Mouse (Mus musculus) forebrain, embryonic 10.5 days (tissue): ENCODE results near the gene Il1rl2. TPM values are rescaled to one million over a fixed set of nuclear protein-coding genes. Genes with fewer than 3 reads are reported as not detected.

Experiments used
- DNase-seq: peaks from one replicate; pipeline ENCODE4 v3.0.0-alpha.2; 2017; ENCODE audit warnings: low spot score; ENCODE audit errors: extremely low spot score
- H3K27ac ChIP-seq: fragments of 300-500 bp; sonication (generic); 2 replicates; pipeline ENCODE4 v1.5.1; 2016; ENCODE audit warnings: mild to moderate bottlenecking
- H3K27me3 ChIP-seq: fragments of 300-500 bp; sonication (generic); 2 replicates; pipeline ENCODE4 v1.6.1; 2016; ENCODE audit warnings: mild to moderate bottlenecking; ENCODE audit not compliant: poor library complexity, severe bottlenecking
- H3K36me3 ChIP-seq: fragments of 300-500 bp; sonication (generic); replicated peaks from 2 replicates; pipeline ENCODE4 v1.6.1; 2016; ENCODE audit warnings: mild to moderate bottlenecking, moderate library complexity
- H3K4me1 ChIP-seq: fragments of 300-500 bp; sonication (generic); 2 replicates; pipeline ENCODE4 v1.6.1; 2016
- H3K4me3 ChIP-seq: fragments of 300-500 bp; sonication (generic); 2 replicates; pipeline ENCODE4 v1.5.1; 2016; ENCODE audit warnings: mild to moderate bottlenecking, moderate library complexity
- H3K9me3 ChIP-seq: fragments of 300-500 bp; sonication (generic); 2 replicates; pipeline ENCODE4 v1.6.1; 2016; ENCODE audit warnings: mild to moderate bottlenecking, moderate library complexity
- WGBS: fragments of 180-500 bp; shearing (Covaris S2); methylation state at CpG from one replicate; pipeline ENCODE4 v1.1.7; 2016; 5-methylcytosine and 5-hydroxymethylcytosine counted together
- polyA plus RNA-seq: library from polyadenylated mRNA; unstranded; fragments of >200 nt; fragmentation: Nextera tagmentation; extraction: Ambion mirVana; gene quantifications from 2 replicates; pipeline ENCODE4 v1.2.1, GENCODE M21; 2016

Il1rl2 gene
- polyA plus RNA-seq = 0.75 and 1.1 TPM in 2 replicates

- Histone ChIP-seq H3K4me1 (peaks cover 21% of the 10 kb centered on the region), H3K4me3 (peak within 1 kb of the TSS; percentile 52), H3K9me3 (no peaks in the 10 kb centered on the region), H3K36me3 (no peaks in the 10 kb centered on the region), H3K27me3 (peaks cover 52% of the 10 kb centered on the region), H3K27ac (no peak within 1 kb of the TSS)
- no peak for DNase-seq
- 39% methylated on average over 6 of the region's 6 CpGs for WGBS
These were observed at the start of gene Il1rl2 for GRCm38 (mm10) chr1:40324457-40324856. Il1rl2 (plus strand) TSS chr1:40324610.

GRCm38 (mm10) chr1:40275285-40276013 lies 49.0 kb upstream of the Il1rl2 start:
- H3K4me3 ChIP-seq = no peak overlapping the region
- no peaks in the 10 kb centered on the region for H3K36me3 ChIP-seq
- H3K27me3 ChIP-seq = no peaks in the 10 kb centered on the region
- no peak overlapping the region for H3K27ac ChIP-seq
- no peaks in the 10 kb centered on the region for H3K9me3 ChIP-seq
- H3K4me1 ChIP-seq = no peaks in the 10 kb centered on the region
- DNase-seq = no peak
- WGBS = 85% methylated on average over 10 of the region's 10 CpGs

- no peak overlapping the region for H3K27ac ChIP-seq
- H3K9me3 ChIP-seq = no peaks in the 10 kb centered on the region
- H3K36me3 ChIP-seq = no peaks in the 10 kb centered on the region
- DNase-seq = no peak
- no peaks in the 10 kb centered on the region for H3K27me3 ChIP-seq
- H3K4me3 ChIP-seq = no peak overlapping the region
- H3K4me1 ChIP-seq = no peaks in the 10 kb centered on the region
- WGBS = 95% methylated on average over 4 of the region's 4 CpGs
These were observed 46.5 kb upstream of the Il1rl2 start for GRCm38 (mm10) chr1:40277944-40278343.

GRCm38 (mm10) chr1:40278720-40279119 lies 45.7 kb upstream of the Il1rl2 start:
- H3K36me3 ChIP-seq = no peaks in the 10 kb centered on the region

GRCm38 (mm10) chr1:40279182-40279743 lies 45.1 kb upstream of the Il1rl2 start:
- no peak for DNase-seq
- H3K27me3 ChIP-seq = no peaks in the 10 kb centered on the region
- no peaks in the 10 kb centered on the region for H3K4me1 ChIP-seq
- 89% methylated on average over 11 of the region's 11 CpGs for WGBS
- no peaks in the 10 kb centered on the region for H3K9me3 ChIP-seq
- H3K4me3 ChIP-seq = no peak overlapping the region
- H3K27ac ChIP-seq = no peak overlapping the region
- H3K36me3 ChIP-seq = no peaks in the 10 kb centered on the region

More at GRCm38 (mm10) chr1:40278720-40279119, 45.7 kb upstream of the Il1rl2 start:
- Histone ChIP-seq H3K27ac (no peak overlapping the region), H3K4me1 (no peaks in the 10 kb centered on the region), H3K9me3 (no peaks in the 10 kb centered on the region), H3K4me3 (no peak overlapping the region), H3K27me3 (no peaks in the 10 kb centered on the region)
- WGBS = 89% methylated on average over 2 of the region's 2 CpGs
- no peak for DNase-seq

- Histone ChIP-seq H3K9me3 (no peaks in the 10 kb centered on the region), H3K4me1 (no peaks in the 10 kb centered on the region), H3K36me3 (no peaks in the 10 kb centered on the region), H3K27me3 (no peaks in the 10 kb centered on the region), H3K4me3 (no peak overlapping the region), H3K27ac (no peak overlapping the region)
- 77% methylated on average over 4 of the region's 4 CpGs for WGBS
- no peak for DNase-seq
These were observed 42.5 kb upstream of the Il1rl2 start for GRCm38 (mm10) chr1:40281950-40282349.

- DNase-seq = no peak
- Histone ChIP-seq H3K27ac (no peak overlapping the region), H3K27me3 (no peaks in the 10 kb centered on the region), H3K4me1 (no peaks in the 10 kb centered on the region), H3K4me3 (no peak overlapping the region), H3K36me3 (no peaks in the 10 kb centered on the region), H3K9me3 (no peaks in the 10 kb centered on the region)
- 83% methylated on average over 3 of the region's 3 CpGs for WGBS
These were observed 42.0 kb upstream of the Il1rl2 start for GRCm38 (mm10) chr1:40282394-40282793.

- H3K4me3 ChIP-seq = no peak overlapping the region
- 83% methylated on average over 5 of the region's 5 CpGs for WGBS
- no peak for DNase-seq
- H3K27me3 ChIP-seq = no peaks in the 10 kb centered on the region
- H3K27ac ChIP-seq = no peak overlapping the region
- no peaks in the 10 kb centered on the region for H3K9me3 ChIP-seq
- no peaks in the 10 kb centered on the region for H3K4me1 ChIP-seq
- H3K36me3 ChIP-seq = no peaks in the 10 kb centered on the region
These were observed 40.4 kb upstream of the Il1rl2 start for GRCm38 (mm10) chr1:40283995-40284394.

GRCm38 (mm10) chr1:40290489-40291255 lies 33.7 kb upstream of the Il1rl2 start:
- no peaks in the 10 kb centered on the region for H3K4me1 ChIP-seq
- no peak overlapping the region for H3K4me3 ChIP-seq
- DNase-seq = no peak
- 75% methylated on average over 12 of the region's 12 CpGs for WGBS
- no peaks in the 10 kb centered on the region for H3K9me3 ChIP-seq
- H3K27ac ChIP-seq = no peak overlapping the region
- no peaks in the 10 kb centered on the region for H3K36me3 ChIP-seq
- no peaks in the 10 kb centered on the region for H3K27me3 ChIP-seq

- DNase-seq = no peak
- WGBS = 97% methylated on average over 2 of the region's 2 CpGs
These were observed 32.2 kb upstream of the Il1rl2 start for GRCm38 (mm10) chr1:40292231-40292630.

GRCm38 (mm10) chr1:40293891-40294290 lies 30.5 kb upstream of the Il1rl2 start:
- H3K4me1 ChIP-seq = no peaks in the 10 kb centered on the region
- H3K9me3 ChIP-seq = no peaks in the 10 kb centered on the region
- no peak overlapping the region for H3K4me3 ChIP-seq
- 94% methylated on average over 7 of the region's 7 CpGs for WGBS
- H3K27ac ChIP-seq = no peak overlapping the region
- H3K36me3 ChIP-seq = no peaks in the 10 kb centered on the region
- DNase-seq = no peak
- no peaks in the 10 kb centered on the region for H3K27me3 ChIP-seq

More at GRCm38 (mm10) chr1:40292231-40292630, 32.2 kb upstream of the Il1rl2 start:
- Histone ChIP-seq H3K27ac (no peak overlapping the region), H3K9me3 (no peaks in the 10 kb centered on the region), H3K4me3 (no peak overlapping the region), H3K4me1 (no peaks in the 10 kb centered on the region), H3K27me3 (no peaks in the 10 kb centered on the region), H3K36me3 (no peaks in the 10 kb centered on the region)

- no peaks in the 10 kb centered on the region for H3K9me3 ChIP-seq
- DNase-seq = no peak
- 91% methylated on average over 9 of the region's 9 CpGs for WGBS
- no peaks in the 10 kb centered on the region for H3K4me1 ChIP-seq
- H3K27ac ChIP-seq = no peak overlapping the region
- no peak overlapping the region for H3K4me3 ChIP-seq
- H3K27me3 ChIP-seq = no peaks in the 10 kb centered on the region
- no peaks in the 10 kb centered on the region for H3K36me3 ChIP-seq
These were observed 29.6 kb upstream of the Il1rl2 start for GRCm38 (mm10) chr1:40294824-40295223.

- Histone ChIP-seq H3K27me3 (no peaks in the 10 kb centered on the region), H3K4me1 (no peaks in the 10 kb centered on the region), H3K27ac (no peak overlapping the region), H3K4me3 (no peak overlapping the region), H3K9me3 (no peaks in the 10 kb centered on the region), H3K36me3 (no peaks in the 10 kb centered on the region)
- 84% methylated on average over 2 of the region's 2 CpGs for WGBS
- no peak for DNase-seq
These were observed 26.4 kb upstream of the Il1rl2 start for GRCm38 (mm10) chr1:40298053-40298452.
